Mouse (Mus musculus) bone marrow, adult 2 months (tissue): ENCODE measurements around the gene Lgalsl.

ENCODE experiments used
- CTCF ChIP-seq: fragments of 200-500 bp; IDR thresholded peaks from 2 replicates; pipeline ENCODE4 v1.5.1; 2011; ENCODE audit warnings: low read length, control low read depth; ENCODE audit not compliant: control insufficient read depth, insufficient read depth
- POLR2A ChIP-seq: fragments of 200-500 bp; IDR thresholded peaks from 2 replicates; pipeline ENCODE4 v1.6.1; 2011; ENCODE audit warnings: low read depth, mild to moderate bottlenecking, control low read depth, low read length, borderline replicate concordance; ENCODE audit not compliant: control insufficient read depth

GRCm38 (mm10) chr11:20782620-20783019 lies 48.2 kb downstream of the Lgalsl start:
- TF ChIP-seq POLR2A (no peak), CTCF (no peak)
